Mouse (Mus musculus) intestine, embryonic 16.5 days (tissue): ENCODE data around the gene Hoga1. TPM values are rescaled to one million over a fixed set of nuclear protein-coding genes. Genes with fewer than 3 reads are reported as not detected.

Experiments used
- polyA plus RNA-seq: library from polyadenylated mRNA; unstranded; fragments of >200 nt; fragmentation: Nextera tagmentation; extraction: Ambion mirVana; gene quantifications from 2 replicates; pipeline ENCODE4 v1.2.1, GENCODE M21; 2015

The Hoga1 gene
- polyA plus RNA-seq, 1 experiment from 2014 or later: 2.7 TPM

Other genes starting within 250 kb of the Hoga1 start
- 14.2 and 14.8 TPM in 2 replicates for gene Arhgap19, start 243.6 kb upstream of the Hoga1 start, polyA plus RNA-seq
- 11.9 and 12.2 TPM in 2 replicates for gene Frat1, start 215.6 kb upstream of the Hoga1 start, polyA plus RNA-seq
- 4.7 and 6.0 TPM in 2 replicates for gene Frat2, start 197.5 kb upstream of the Hoga1 start, polyA plus RNA-seq
- 14.1 and 15.7 TPM in 2 replicates for gene Rrp12, start 149.4 kb upstream of the Hoga1 start, polyA plus RNA-seq
- gene Pgam1, start 133.7 kb upstream of the Hoga1 start, polyA plus RNA-seq: 1,020 and 1,026 TPM in 2 replicates
- 55.4 and 63.2 TPM in 2 replicates for gene Exosc1, start 112.2 kb upstream of the Hoga1 start, polyA plus RNA-seq
- 65.3 and 66.1 TPM in 2 replicates for gene Zdhhc16, start 112.1 kb upstream of the Hoga1 start, polyA plus RNA-seq
- 27.8 and 28.4 TPM in 2 replicates for gene Mms19, start 64.5 kb upstream of the Hoga1 start, polyA plus RNA-seq
- gene Ubtd1, start 63.8 kb upstream of the Hoga1 start, polyA plus RNA-seq: 11.2 and 13.3 TPM in 2 replicates
- gene Ankrd2, start 9.6 kb upstream of the Hoga1 start, polyA plus RNA-seq: 0.16 TPM in 1 of 2 replicates, not detected in the other
- gene 4933411K16Rik, start 6.6 kb downstream of the Hoga1 start, polyA plus RNA-seq: 0.16 TPM in 1 of 2 replicates, not detected in the other
- gene Morn4, start 40.7 kb downstream of the Hoga1 start, polyA plus RNA-seq: 13.9 and 15.8 TPM in 2 replicates
- 6.4 and 6.6 TPM in 2 replicates for gene Pi4k2a, start 44.9 kb downstream of the Hoga1 start, polyA plus RNA-seq
- 41.5 and 43.8 TPM in 2 replicates for gene Avpi1, start 83.4 kb downstream of the Hoga1 start, polyA plus RNA-seq
- gene Marveld1, start 101.8 kb downstream of the Hoga1 start, polyA plus RNA-seq: 4.4 and 4.6 TPM in 2 replicates
- gene Zfyve27, start 118.3 kb downstream of the Hoga1 start, polyA plus RNA-seq: 19.0 and 20.6 TPM in 2 replicates
- gene Sfrp5, start 156.6 kb downstream of the Hoga1 start, polyA plus RNA-seq: 3.5 and 8.3 TPM in 2 replicates
- gene Golga7b, start 202.0 kb downstream of the Hoga1 start, polyA plus RNA-seq: 1.0 and 1.2 TPM in 2 replicates